Mouse (Mus musculus): ENCODE measurements around the gene Pes1. TPM values are rescaled to one million over a fixed set of nuclear protein-coding genes. Genes with fewer than 3 reads are reported as not detected.
"Not testable (repeated sequence)": the region's sequence is repeated elsewhere in the genome, so short reads cannot be mapped to it uniquely, and the experiment has no call there.

The Pes1 gene
- polyA plus RNA-seq, 1 experiment from 2014 or later = 52.4 TPM

DNA sequence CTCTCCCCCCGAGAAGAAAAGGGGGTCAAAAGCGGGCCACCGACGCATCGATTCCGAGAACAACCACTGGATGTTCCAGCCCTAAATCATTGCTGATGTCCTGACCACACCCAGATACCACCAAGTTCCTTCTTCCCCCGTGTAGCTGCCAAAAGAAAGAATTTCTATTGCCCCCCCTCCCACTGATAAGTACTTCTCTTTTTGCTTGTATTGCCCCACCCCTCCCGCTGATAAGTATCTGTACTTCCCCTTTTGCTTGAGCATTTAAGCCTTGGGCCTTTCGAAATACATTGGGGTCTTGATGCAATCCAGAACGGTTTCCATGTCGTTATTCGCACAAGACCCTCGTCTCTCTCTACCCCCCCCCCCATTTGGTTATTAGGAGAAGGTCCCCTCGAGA, 52.0 kb downstream of the Pes1 start:
- H3K4me3 ChIP-seq (ENCODE audit: low read length); H3K36me3 ChIP-seq (ENCODE audit: control insufficient read depth, insufficient read depth, low read length); H3K27ac ChIP-seq (ENCODE audit: low read depth, low read length); H3K4me2 ChIP-seq (ENCODE audit: low read length); H3K9ac ChIP-seq (ENCODE audit: low read depth, low read length); H3K9me3 ChIP-seq (ENCODE audit: control insufficient read depth, low read length); ATAC-seq; H3K27me3 ChIP-seq (replicated peaks; ENCODE audit: control insufficient read depth, insufficient read depth, low read length); H3K4me1 ChIP-seq (ENCODE audit: control insufficient read depth, insufficient read depth, low read depth, low read length): not testable (repeated sequence)
- WGBS = 90% methylated on average over 14 of the region's 14 CpGs

DNA sequence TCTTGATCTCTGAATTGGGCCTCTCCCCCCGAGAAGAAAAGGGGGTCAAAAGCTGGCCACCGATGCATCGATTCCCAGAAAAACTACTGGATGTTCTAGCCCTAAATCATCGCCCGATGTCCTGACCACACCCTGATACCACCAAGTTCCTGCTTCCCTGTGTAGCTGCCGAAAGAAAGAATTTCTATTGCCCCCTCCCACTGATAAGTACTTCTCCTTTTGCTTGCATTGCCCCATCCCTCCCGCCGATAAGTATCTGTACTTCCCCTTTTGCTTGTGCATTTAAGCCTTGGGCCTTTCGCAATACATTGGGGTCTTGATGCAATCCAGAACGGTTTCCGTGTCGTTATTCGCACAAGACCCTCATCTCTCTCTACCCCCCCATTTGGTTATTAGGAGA, 58.3 kb downstream of the Pes1 start:
- not testable (repeated sequence) for ATAC-seq; H3K27me3 ChIP-seq (replicated peaks; ENCODE audit: control insufficient read depth, insufficient read depth, low read length); H3K9ac ChIP-seq (ENCODE audit: low read depth, low read length); H3K4me3 ChIP-seq (ENCODE audit: low read length); H3K4me2 ChIP-seq (ENCODE audit: low read length); H3K4me1 ChIP-seq (ENCODE audit: control insufficient read depth, insufficient read depth, low read depth, low read length); H3K27ac ChIP-seq (ENCODE audit: low read depth, low read length); H3K36me3 ChIP-seq (ENCODE audit: control insufficient read depth, insufficient read depth, low read length); H3K9me3 ChIP-seq (ENCODE audit: control insufficient read depth, low read length)
- 94% methylated on average over 13 of the region's 13 CpGs for WGBS

- ATAC-seq = no peak
- Histone ChIP-seq H3K36me3 (ENCODE audit: control insufficient read depth, insufficient read depth, low read length) (no peaks in the 10 kb centered on the region), H3K9me3 (ENCODE audit: control insufficient read depth, low read length) (no peaks in the 10 kb centered on the region), H3K4me3 (ENCODE audit: low read length) (no peak overlapping the region), H3K27me3 (replicated peaks; ENCODE audit: control insufficient read depth, insufficient read depth, low read length) (no peaks in the 10 kb centered on the region), H3K9ac (ENCODE audit: low read depth, low read length) (no peak overlapping the region), H3K4me1 (ENCODE audit: control insufficient read depth, insufficient read depth, low read depth, low read length) (no peaks in the 10 kb centered on the region), H3K4me2 (ENCODE audit: low read length) (no peak overlapping the region), H3K27ac (ENCODE audit: low read depth, low read length) (no peak overlapping the region)
- 89% methylated on average over 2 of the region's 2 CpGs for WGBS
Observed at GRCm38 (mm10) chr11:4023321-4023720, 59.5 kb downstream of the Pes1 start.

GRCm38 (mm10) chr11:4027066-4027465, 63.3 kb downstream of the Pes1 start:
- H3K27ac ChIP-seq (ENCODE audit: low read depth, low read length) = no peak overlapping the region
- H3K9ac ChIP-seq (ENCODE audit: low read depth, low read length) = no peak overlapping the region
- no peak for ATAC-seq
- H3K4me3 ChIP-seq (ENCODE audit: low read length) = no peak overlapping the region
- H3K27me3 ChIP-seq (replicated peaks; ENCODE audit: control insufficient read depth, insufficient read depth, low read length) = peaks cover 3% of the 10 kb centered on the region; the same call in 1 of the 2 replicates
- H3K9me3 ChIP-seq (ENCODE audit: control insufficient read depth, low read length) = no peaks in the 10 kb centered on the region
- H3K4me2 ChIP-seq (ENCODE audit: low read length) = no peak overlapping the region
- 85% methylated on average over 8 of the region's 8 CpGs for WGBS
- H3K36me3 ChIP-seq (ENCODE audit: control insufficient read depth, insufficient read depth, low read length) = no peaks in the 10 kb centered on the region
- H3K4me1 ChIP-seq (ENCODE audit: control insufficient read depth, insufficient read depth, low read depth, low read length) = no peaks in the 10 kb centered on the region

DNA sequence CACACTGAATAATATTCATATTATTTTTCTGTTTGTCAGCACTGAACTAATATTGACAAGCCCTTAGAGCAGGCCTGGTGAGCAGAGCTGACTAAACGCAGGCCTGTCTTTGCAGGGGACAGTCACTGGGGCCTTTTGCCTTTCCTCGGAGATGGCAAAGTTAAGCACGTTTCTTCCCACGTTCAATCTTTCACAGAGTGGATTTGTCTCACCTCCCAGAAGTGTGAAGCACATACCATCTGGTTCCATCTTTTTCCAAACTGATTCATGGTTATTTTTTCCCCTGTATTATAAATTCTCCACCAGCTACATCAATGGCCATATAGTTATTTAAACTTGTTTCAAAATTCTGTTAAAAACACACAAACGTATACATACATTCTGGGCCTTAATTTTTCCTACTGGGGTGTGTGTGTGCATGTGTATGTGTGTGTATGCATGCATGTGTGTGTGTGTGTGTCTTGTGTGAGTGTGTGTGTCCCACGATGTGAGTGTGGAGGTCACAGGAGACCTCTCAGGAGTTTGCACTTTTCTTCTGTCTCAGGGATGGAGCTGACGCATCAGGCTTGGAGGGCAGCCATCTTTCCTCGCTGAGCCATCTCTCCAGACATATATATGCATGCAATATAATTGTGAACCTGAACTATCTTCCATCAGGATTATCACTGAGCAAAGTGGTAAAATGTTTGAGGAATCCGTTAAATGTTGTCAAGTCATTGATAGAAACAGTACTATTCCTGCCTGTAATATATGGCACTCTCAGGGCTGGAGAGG, 64.0 kb downstream of the Pes1 start:
- H3K4me1 ChIP-seq (ENCODE audit: control insufficient read depth, insufficient read depth, low read depth, low read length) = no peaks in the 10 kb centered on the region
- WGBS = 81% methylated on average over 9 of the region's 9 CpGs
- H3K36me3 ChIP-seq (ENCODE audit: control insufficient read depth, insufficient read depth, low read length) = no peaks in the 10 kb centered on the region
- H3K4me2 ChIP-seq (ENCODE audit: low read length) = no peak overlapping the region
- H3K4me3 ChIP-seq (ENCODE audit: low read length) = no peak overlapping the region
- no peak overlapping the region for H3K27ac ChIP-seq (ENCODE audit: low read depth, low read length)
- peaks cover 3% of the 10 kb centered on the region; the same call in 1 of the 2 replicates for H3K27me3 ChIP-seq (replicated peaks; ENCODE audit: control insufficient read depth, insufficient read depth, low read length)
- H3K9me3 ChIP-seq (ENCODE audit: control insufficient read depth, low read length) = no peaks in the 10 kb centered on the region
- H3K9ac ChIP-seq (ENCODE audit: low read depth, low read length) = no peak overlapping the region
- ATAC-seq = no peak

- H3K36me3 ChIP-seq (ENCODE audit: control insufficient read depth, insufficient read depth, low read length) = no peaks in the 10 kb centered on the region
- no peak overlapping the region for H3K4me2 ChIP-seq (ENCODE audit: low read length)
- H3K27ac ChIP-seq (ENCODE audit: low read depth, low read length) = no peak overlapping the region
- no peaks in the 10 kb centered on the region for H3K4me1 ChIP-seq (ENCODE audit: control insufficient read depth, insufficient read depth, low read depth, low read length)
- no peak overlapping the region for H3K9ac ChIP-seq (ENCODE audit: low read depth, low read length)
- WGBS = 74% methylated on average over 4 of the region's 4 CpGs
- H3K9me3 ChIP-seq (ENCODE audit: control insufficient read depth, low read length) = no peaks in the 10 kb centered on the region
- H3K4me3 ChIP-seq (ENCODE audit: low read length) = no peak overlapping the region
- ATAC-seq = no peak
- H3K27me3 ChIP-seq (replicated peaks; ENCODE audit: control insufficient read depth, insufficient read depth, low read length) = peaks cover 3% of the 10 kb centered on the region; the same call in 1 of the 2 replicates
Observed at GRCm38 (mm10) chr11:4029343-4029742, 65.6 kb downstream of the Pes1 start.

Other genes with a start within 250 kb of the Pes1 start
- 34.8 and 36.2 TPM in 2 replicates for gene Osbp2, start 100.1 kb upstream of the Pes1 start, polyA plus RNA-seq (2015; fragmentation: Nextera tagmentation; extraction: Ambion mirVana)
- gene 4921536K21Rik, start 68.9 kb upstream of the Pes1 start, polyA plus RNA-seq (2015; fragmentation: Nextera tagmentation; extraction: Ambion mirVana) = 0.62 and 0.88 TPM in 2 replicates
- 30.0 and 30.5 TPM in 2 replicates for gene Dusp18, start 68.7 kb upstream of the Pes1 start, polyA plus RNA-seq (2015; fragmentation: Nextera tagmentation; extraction: Ambion mirVana)
- 20.5 and 22.2 TPM in 2 replicates for gene Slc35e4, start 49.3 kb upstream of the Pes1 start, polyA plus RNA-seq (2015; fragmentation: Nextera tagmentation; extraction: Ambion mirVana)
- gene Tcn2, start 31.8 kb upstream of the Pes1 start, polyA plus RNA-seq (2015; fragmentation: Nextera tagmentation; extraction: Ambion mirVana) = 29.9 and 30.8 TPM in 2 replicates
- gene 4930556J24Rik, start 12.8 kb downstream of the Pes1 start, polyA plus RNA-seq (2015; fragmentation: Nextera tagmentation; extraction: Ambion mirVana) = not detected in 2 replicates
- gene Gal3st1, start 19.7 kb downstream of the Pes1 start, polyA plus RNA-seq (2015; fragmentation: Nextera tagmentation; extraction: Ambion mirVana) = 11.3 and 11.6 TPM in 2 replicates
- gene Sec14l4, start 67.5 kb downstream of the Pes1 start, polyA plus RNA-seq (2015; fragmentation: Nextera tagmentation; extraction: Ambion mirVana) = not detected in 2 replicates
- 0.76 and 1.2 TPM in 2 replicates for gene Sec14l3, start 100.9 kb downstream of the Pes1 start, polyA plus RNA-seq (2015; fragmentation: Nextera tagmentation; extraction: Ambion mirVana)
- 14.6 and 15.7 TPM in 2 replicates for gene Mtfp1, start 131.5 kb downstream of the Pes1 start, polyA plus RNA-seq (2015; fragmentation: Nextera tagmentation; extraction: Ambion mirVana)
- gene Sec14l2, start 159.4 kb downstream of the Pes1 start, polyA plus RNA-seq (2015; fragmentation: Nextera tagmentation; extraction: Ambion mirVana) = 6.6 and 7.0 TPM in 2 replicates
- gene Rnf215, start 171.2 kb downstream of the Pes1 start, polyA plus RNA-seq (2015; fragmentation: Nextera tagmentation; extraction: Ambion mirVana) = 50.0 and 52.4 TPM in 2 replicates
- 9.1 and 10.9 TPM in 2 replicates for gene Ccdc157, start 196.3 kb downstream of the Pes1 start, polyA plus RNA-seq (2015; fragmentation: Nextera tagmentation; extraction: Ambion mirVana)
- gene Sf3a1, start 196.4 kb downstream of the Pes1 start, polyA plus RNA-seq (2015; fragmentation: Nextera tagmentation; extraction: Ambion mirVana) = 38.7 and 52.4 TPM in 2 replicates
- 37.6 and 41.0 TPM in 2 replicates for gene Tbc1d10a, start 222.8 kb downstream of the Pes1 start, polyA plus RNA-seq (2015; fragmentation: Nextera tagmentation; extraction: Ambion mirVana)

Measured in hindbrain, embryonic 16.5 days (tissue).